Mouse (Mus musculus) forebrain, embryonic 14.5 days (tissue): Measurements from ENCODE around the gene Mup6. TPM values are rescaled to one million over a fixed set of nuclear protein-coding genes. Genes with fewer than 3 reads are reported as not detected.

ENCODE experiments used
- ATAC-seq: fragments of 200-750 bp; cut with Nextera tagmentation; 2 replicates; pipeline ENCODE4 v1.8.0; 2017; ENCODE audit warnings: mild to moderate bottlenecking, moderate library complexity
- DNase-seq: peaks from one replicate; pipeline ENCODE4 v3.0.0-alpha.2; 2015; ENCODE audit warnings: low spot score
- H3K27ac ChIP-seq: fragments of 300-500 bp; sonication (generic); 2 replicates; pipeline ENCODE4 v1.5.1; 2014; ENCODE audit warnings: low read depth, mild to moderate bottlenecking, control low read depth, low read length, moderate library complexity
- H3K27me3 ChIP-seq: fragments of 300-500 bp; sonication (generic); replicated peaks from 2 replicates; pipeline ENCODE4 v1.6.1; 2014; ENCODE audit warnings: low read length, control low read depth, mixed read lengths; ENCODE audit not compliant: control insufficient read depth, insufficient read depth
- H3K36me3 ChIP-seq: fragments of 300-500 bp; sonication (generic); 2 replicates; pipeline ENCODE4 v1.6.1; 2014; ENCODE audit warnings: low read length, control low read depth; ENCODE audit not compliant: control insufficient read depth, insufficient read depth
- H3K4me1 ChIP-seq: fragments of 300-500 bp; sonication (generic); 2 replicates; pipeline ENCODE4 v1.6.1; 2014; ENCODE audit warnings: antibody characterized with exemption, low read length, control low read depth; ENCODE audit not compliant: control insufficient read depth, insufficient read depth
- H3K4me2 ChIP-seq: fragments of 300-500 bp; sonication (generic); 2 replicates; pipeline ENCODE4 v1.6.1; 2014; ENCODE audit warnings: mild to moderate bottlenecking, control low read depth, low read length
- H3K4me3 ChIP-seq: fragments of 300-500 bp; sonication (generic); 2 replicates; pipeline ENCODE4 v1.5.1; 2014; ENCODE audit warnings: low read depth, low read length, control low read depth
- H3K9ac ChIP-seq: fragments of 300-500 bp; sonication (generic); 2 replicates; pipeline ENCODE4 v1.6.1; 2014; ENCODE audit warnings: mild to moderate bottlenecking, low read length, control low read depth, moderate library complexity
- H3K9me3 ChIP-seq: fragments of 300-500 bp; sonication (generic); replicated peaks from 2 replicates; pipeline ENCODE4 v1.6.1; 2016; ENCODE audit warnings: low read length, control low read depth, mixed read lengths; ENCODE audit not compliant: control insufficient read depth
- WGBS: fragments of 180-500 bp; shearing (Covaris S2); extraction: QIAGEN DNeasy Blood & Tissue Kit; methylation state at CpG from one replicate; pipeline ENCODE4 v1.1.7; 2014; 5-methylcytosine and 5-hydroxymethylcytosine counted together
- polyA plus RNA-seq: library from polyadenylated mRNA; unstranded; fragments of >200 nt; fragmentation: Nextera tagmentation; extraction: Ambion mirVana; gene quantifications from 2 replicates; pipeline ENCODE4 v1.2.1, GENCODE M21; 2014

Gene Mup6
- polyA plus RNA-seq: not detected in 2 replicates

- Histone ChIP-seq H3K4me2 (no peak within 1 kb of the TSS), H3K9ac (no peak within 1 kb of the TSS), H3K27ac (no peak within 1 kb of the TSS), H3K27me3 (no peaks in the 10 kb centered on the region), H3K9me3 (no peaks in the 10 kb centered on the region), H3K36me3 (no peaks in the 10 kb centered on the region), H3K4me1 (no peaks in the 10 kb centered on the region), H3K4me3 (no peak within 1 kb of the TSS)
- ATAC-seq (no peak), DNase-seq (no peak)
- WGBS: 25% methylated on average over 3 of the region's 3 CpGs
These were observed at the start of gene Mup6 for GRCm38 (mm10) chr4:59963405-59964344. Gene Mup6, plus strand, starts transcription at chr4:59964294.

- Histone ChIP-seq H3K9me3 (no peaks in the 10 kb centered on the region), H3K9ac (no peak within 1 kb of the TSS), H3K27ac (no peak within 1 kb of the TSS), H3K4me1 (no peaks in the 10 kb centered on the region), H3K4me3 (no peak within 1 kb of the TSS), H3K36me3 (no peaks in the 10 kb centered on the region), H3K4me2 (no peak within 1 kb of the TSS), H3K27me3 (0 out of 2 replicates have a peak, but pooled peaks cover 3% of the 10 kb centered on the region)
- ATAC-seq (no peak), DNase-seq (no peak)
- WGBS: 14% methylated on average over 22 of the region's 22 CpGs
These were observed 49.3 kb upstream of the Mup6 start, which contains the start of gene Slc46a2 for GRCm38 (mm10) chr4:59914608-59915403. Gene Slc46a2, minus strand, starts transcription at chr4:59915056.

GRCm38 (mm10) chr4:59917966-59918365 lies 46.1 kb upstream of the Mup6 start:
- no peak overlapping the region for H3K27ac ChIP-seq
- no peaks in the 10 kb centered on the region for H3K36me3 ChIP-seq
- no peak overlapping the region for H3K4me2 ChIP-seq
- no peaks in the 10 kb centered on the region for H3K4me1 ChIP-seq
- ATAC-seq: no peak
- H3K4me3 ChIP-seq: no peak overlapping the region
- DNase-seq: no peak
- WGBS: 94% methylated on average over 3 of the region's 3 CpGs
- 0 out of 2 replicates have a peak, but pooled peaks cover 3% of the 10 kb centered on the region for H3K27me3 ChIP-seq
- no peaks in the 10 kb centered on the region for H3K9me3 ChIP-seq
- H3K9ac ChIP-seq: no peak overlapping the region

- no peaks in the 10 kb centered on the region for H3K27me3 ChIP-seq
- no peak for ATAC-seq
- H3K9me3 ChIP-seq: no peaks in the 10 kb centered on the region
- H3K9ac ChIP-seq: no peak overlapping the region
- H3K4me3 ChIP-seq: no peak overlapping the region
- no peaks in the 10 kb centered on the region for H3K4me1 ChIP-seq
- no peaks in the 10 kb centered on the region for H3K36me3 ChIP-seq
- no peak overlapping the region for H3K4me2 ChIP-seq
- DNase-seq: no peak
- 85% methylated on average over 9 of the region's 9 CpGs for WGBS
- H3K27ac ChIP-seq: no peak overlapping the region
These were observed 39.0 kb upstream of the Mup6 start for GRCm38 (mm10) chr4:59925082-59925481.

- Histone ChIP-seq H3K36me3 (no peaks in the 10 kb centered on the region), H3K4me1 (no peaks in the 10 kb centered on the region), H3K27ac (no peak overlapping the region), H3K27me3 (no peaks in the 10 kb centered on the region), H3K4me2 (no peak overlapping the region), H3K9me3 (no peaks in the 10 kb centered on the region), H3K4me3 (no peak overlapping the region), H3K9ac (no peak overlapping the region)
- ATAC-seq (no peak), DNase-seq (no peak)
- 73% methylated on average over 3 of the region's 3 CpGs for WGBS
These were observed 36.4 kb upstream of the Mup6 start for GRCm38 (mm10) chr4:59927666-59928065.

GRCm38 (mm10) chr4:59928347-59928746 lies 35.7 kb upstream of the Mup6 start:
- Histone ChIP-seq H3K9ac (no peak overlapping the region), H3K27ac (no peak overlapping the region), H3K4me3 (no peak overlapping the region), H3K36me3 (no peaks in the 10 kb centered on the region), H3K4me2 (no peak overlapping the region), H3K27me3 (no peaks in the 10 kb centered on the region), H3K9me3 (no peaks in the 10 kb centered on the region), H3K4me1 (no peaks in the 10 kb centered on the region)
- ATAC-seq: peak; percentile 65; the same call in 1 of the 2 replicates
- WGBS: 28% methylated on average over 6 of the region's 6 CpGs
- DNase-seq: peak; percentile 66

GRCm38 (mm10) chr4:59932505-59933281 lies 31.4 kb upstream of the Mup6 start:
- ATAC-seq (peak; percentile 54; the same call in 1 of the 2 replicates), DNase-seq (peak; percentile 46)
- Histone ChIP-seq H3K4me2 (no peak overlapping the region), H3K4me3 (no peak overlapping the region), H3K27ac (no peak overlapping the region), H3K36me3 (no peaks in the 10 kb centered on the region), H3K9me3 (no peaks in the 10 kb centered on the region), H3K27me3 (no peaks in the 10 kb centered on the region), H3K9ac (no peak overlapping the region), H3K4me1 (no peaks in the 10 kb centered on the region)
- WGBS: 52% methylated on average over 6 of the region's 6 CpGs

GRCm38 (mm10) chr4:59937543-59937942 lies 26.6 kb upstream of the Mup6 start:
- H3K27me3 ChIP-seq: no peaks in the 10 kb centered on the region
- no peak overlapping the region for H3K4me3 ChIP-seq
- no peak overlapping the region for H3K9ac ChIP-seq
- no peak overlapping the region for H3K27ac ChIP-seq
- no peaks in the 10 kb centered on the region for H3K36me3 ChIP-seq
- no peaks in the 10 kb centered on the region for H3K9me3 ChIP-seq
- ATAC-seq: no peak
- no peak overlapping the region for H3K4me2 ChIP-seq
- DNase-seq: no peak
- 76% methylated on average over 2 of the region's 2 CpGs for WGBS
- no peaks in the 10 kb centered on the region for H3K4me1 ChIP-seq
